Mouse (Mus musculus) ZHBTc4 (cell line): ENCODE results near the gene Obp2b.
"Not testable (repeated sequence)": the region's sequence is repeated elsewhere in the genome, so short reads cannot be mapped to it uniquely, and the experiment has no call there.

Experiments used
- DNase-seq: peaks from one replicate; pipeline ENCODE4 v3.0.0-alpha.2; 2011; ENCODE audit warnings: low read depth, low spot score

Obp2b gene

DNA sequence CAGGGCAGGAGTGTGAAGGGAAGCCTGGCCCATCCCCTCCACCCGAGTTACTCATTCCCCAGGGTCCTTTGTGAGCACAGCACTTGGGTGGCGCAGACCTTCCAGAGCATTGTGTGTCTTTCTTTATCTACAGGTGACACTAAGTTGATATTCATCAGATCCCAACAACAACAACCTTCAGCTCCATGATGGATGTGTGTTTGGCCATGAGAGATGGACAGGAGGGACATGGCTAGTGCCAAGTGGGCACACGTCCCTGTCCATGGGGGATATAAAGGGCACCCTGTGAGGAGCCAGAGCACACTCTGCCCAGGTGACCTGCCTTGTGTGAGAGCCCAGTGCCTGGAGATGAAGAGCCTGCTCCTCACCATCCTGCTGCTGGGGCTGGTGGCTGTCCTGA is at the start of gene Obp2b:
TSS of gene Obp2b (plus strand) at position 301 of the 400 bp plus-strand sequence.
- not testable (repeated sequence) for DNase-seq

DNA sequence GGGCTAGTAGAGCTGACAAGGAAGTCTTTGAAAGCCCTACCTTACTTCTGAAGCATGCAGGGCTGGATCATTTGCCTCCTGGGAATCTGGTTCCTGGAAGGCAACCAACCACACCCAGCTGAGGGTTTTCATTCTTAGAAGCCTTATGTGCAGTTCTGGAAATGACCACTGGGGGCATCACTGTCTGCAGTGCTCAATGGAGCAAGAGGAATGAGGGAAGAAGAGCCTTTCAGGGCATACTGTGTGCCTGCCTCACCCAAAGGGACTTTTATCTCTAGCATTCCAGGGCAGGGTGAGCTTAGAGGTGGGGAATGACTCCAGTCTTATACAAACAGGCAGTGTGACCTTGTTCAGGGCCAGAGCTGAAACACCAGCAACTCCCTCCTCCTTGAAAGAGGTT is 42.2 kb upstream of the Obp2b start:
- DNase-seq = peak; percentile 96

DNA sequence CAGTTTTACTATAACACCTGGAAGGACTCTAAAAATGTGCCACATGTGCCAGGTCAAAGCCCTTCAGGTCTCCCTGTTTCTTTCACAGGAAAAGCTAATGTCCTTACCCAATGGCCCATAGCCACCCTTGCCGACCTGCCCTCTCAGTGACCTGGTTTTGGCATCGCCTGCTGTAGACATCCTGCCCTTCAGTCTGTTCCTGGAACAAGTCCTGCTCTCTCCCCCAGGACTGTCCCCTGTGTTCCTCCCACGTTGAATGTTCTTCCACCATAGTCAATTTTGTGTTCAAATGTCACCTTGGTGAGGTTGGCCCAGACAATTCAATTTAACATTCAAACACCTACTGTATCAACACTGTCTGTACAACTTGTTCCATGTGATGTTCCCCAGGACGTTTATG is 39.9 kb upstream of the Obp2b start:
- DNase-seq = no peak

DNA sequence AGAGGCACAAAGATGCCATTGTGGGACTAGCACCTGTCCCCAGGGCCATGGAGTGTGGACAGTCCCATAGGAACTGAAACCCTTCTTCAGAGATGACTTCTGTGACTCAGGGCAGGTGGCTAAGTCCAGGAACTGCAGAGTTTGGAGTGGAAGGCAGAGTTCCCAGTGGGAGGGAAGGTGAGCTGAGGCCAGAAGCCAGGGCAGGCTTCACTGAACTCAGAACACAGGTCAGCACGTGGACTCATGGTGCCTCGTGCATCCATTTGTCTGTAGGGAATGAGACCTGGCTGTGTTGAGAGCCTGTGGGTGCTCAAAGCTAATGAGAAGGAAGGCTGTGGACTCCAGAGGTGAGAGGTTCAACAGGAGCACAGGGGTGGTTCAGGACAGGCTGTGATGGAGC is 38.1 kb upstream of the Obp2b start:
- no peak for DNase-seq

DNA sequence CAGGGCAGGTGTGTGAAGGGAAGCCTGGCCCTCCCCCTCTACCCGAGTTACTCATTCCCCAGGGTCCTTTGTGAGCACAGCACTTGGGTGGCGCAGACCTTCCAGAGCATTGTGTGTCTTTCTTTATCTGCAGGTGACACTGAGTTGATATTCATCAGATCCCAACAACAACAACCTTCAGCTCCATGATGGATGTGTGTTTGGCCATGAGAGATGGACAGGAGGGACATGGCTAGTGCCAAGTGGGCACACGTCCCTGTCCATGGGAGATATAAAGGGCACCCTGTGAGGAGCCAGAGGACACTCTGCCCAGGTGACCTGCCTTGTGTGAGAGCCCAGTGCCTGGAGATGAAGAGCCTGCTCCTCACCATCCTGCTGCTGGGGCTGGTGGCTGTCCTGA is 37.1 kb upstream of the Obp2b start, which contains the start of gene Obp2a:
TSS of gene Obp2a (plus strand) at position 301 of the 400 bp plus-strand sequence.
- not testable (repeated sequence) for DNase-seq

DNA sequence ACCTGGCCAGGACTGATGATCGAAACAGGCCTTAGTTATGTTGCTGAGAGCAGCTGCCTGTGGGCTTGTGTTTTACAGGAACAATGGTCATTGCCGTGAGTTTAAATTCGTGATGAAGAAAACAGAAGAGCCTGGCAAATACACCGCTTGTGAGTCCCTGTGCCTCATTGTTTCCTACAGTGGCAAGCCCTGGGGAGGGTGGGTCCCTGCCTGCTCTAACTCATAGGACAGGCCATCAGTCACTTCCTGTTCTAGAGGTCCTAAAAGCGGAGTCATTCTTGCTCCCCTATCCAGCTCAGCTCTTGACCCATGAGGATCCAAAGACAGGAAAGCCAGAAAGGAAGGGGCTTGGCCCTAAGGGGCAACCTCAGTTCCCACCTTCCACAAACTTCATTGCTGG is 35.8 kb upstream of the Obp2b start:
- DNase-seq = no peak

DNA sequence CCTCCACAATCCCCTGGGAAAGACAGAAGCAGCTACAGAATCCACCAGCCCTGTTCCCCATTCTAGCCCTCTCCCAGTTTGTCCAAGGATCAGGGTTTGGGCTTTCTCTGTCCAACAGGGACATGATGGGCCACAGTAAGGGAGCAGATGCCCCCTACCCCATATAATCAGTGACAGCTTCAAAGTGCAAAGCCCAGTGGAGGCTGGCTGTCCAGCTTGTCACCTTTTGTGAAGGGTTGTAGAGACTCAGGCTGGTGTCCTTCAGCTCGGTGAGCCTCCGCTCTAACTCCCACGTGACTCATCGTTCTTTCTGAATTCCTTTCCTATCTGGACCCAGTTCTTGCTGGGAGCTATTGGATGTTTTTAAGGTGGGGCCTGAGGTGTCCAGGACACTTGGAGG is 33.1 kb upstream of the Obp2b start:
- DNase-seq = no peak

DNA sequence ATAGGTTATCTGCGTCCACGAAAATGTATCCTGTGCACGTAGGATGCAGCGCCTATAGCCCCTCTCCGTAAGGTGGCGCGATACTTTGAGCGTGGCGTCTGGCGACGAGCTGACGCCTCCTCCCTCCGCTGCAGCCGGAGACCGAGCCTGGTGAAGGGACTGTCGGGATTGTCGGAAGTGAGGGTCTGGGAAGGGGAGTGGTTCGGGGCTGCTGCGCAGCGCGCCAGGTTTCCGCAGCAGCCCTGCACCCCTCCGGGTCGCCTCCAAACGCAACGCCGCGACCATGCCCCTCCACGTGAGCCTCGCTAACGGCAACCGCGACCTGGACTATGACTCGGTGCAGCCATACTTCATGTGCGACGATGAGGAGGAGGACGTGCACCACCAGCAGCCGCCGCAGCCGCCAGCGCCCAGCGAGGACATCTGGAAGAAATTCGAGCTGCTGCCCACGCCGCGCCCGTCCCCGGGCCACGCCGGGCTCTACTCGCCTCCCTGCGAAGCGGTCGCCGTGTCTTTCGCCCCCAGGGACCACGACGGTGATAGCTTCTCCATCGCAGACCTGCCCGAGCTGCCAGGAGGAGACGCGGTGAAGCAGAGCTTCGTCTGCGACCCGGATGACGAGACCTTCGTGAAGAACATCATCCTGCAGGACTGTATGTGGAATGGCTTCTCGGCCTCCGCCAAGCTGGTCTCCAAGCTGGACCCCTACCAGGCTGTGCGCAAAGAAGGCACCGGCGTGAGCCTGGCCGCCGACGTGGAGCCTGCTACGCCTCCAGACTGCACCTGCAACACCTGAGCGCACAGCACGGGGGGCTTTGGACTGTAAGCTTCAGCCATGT is 29.9 kb upstream of the Obp2b start, which contains the start of gene Bmyc:
TSS of gene Bmyc (plus strand) at position 97 of the 839 bp plus-strand sequence.
- DNase-seq = peak; percentile 93

DNA sequence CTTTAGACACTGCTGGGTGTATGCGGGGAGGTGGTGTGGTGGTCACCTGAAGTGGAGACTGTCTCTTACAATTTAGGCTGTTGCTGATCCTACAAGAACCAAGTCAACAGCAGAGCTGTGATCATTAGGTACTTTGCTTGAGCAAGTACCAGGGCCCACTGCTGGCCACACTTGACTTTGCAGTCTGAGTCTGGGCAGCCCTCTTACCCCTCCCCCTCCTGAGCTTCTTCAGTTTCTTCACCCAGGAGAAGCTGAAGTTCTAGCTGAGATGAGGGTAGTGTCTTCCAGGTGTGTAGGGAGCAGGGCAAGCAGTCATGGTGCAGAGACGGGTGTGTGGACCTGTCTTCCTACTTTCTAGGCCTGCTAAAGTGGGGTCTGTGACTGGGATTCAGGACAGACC is 28.7 kb upstream of the Obp2b start:
- DNase-seq = peak; percentile 53

DNA sequence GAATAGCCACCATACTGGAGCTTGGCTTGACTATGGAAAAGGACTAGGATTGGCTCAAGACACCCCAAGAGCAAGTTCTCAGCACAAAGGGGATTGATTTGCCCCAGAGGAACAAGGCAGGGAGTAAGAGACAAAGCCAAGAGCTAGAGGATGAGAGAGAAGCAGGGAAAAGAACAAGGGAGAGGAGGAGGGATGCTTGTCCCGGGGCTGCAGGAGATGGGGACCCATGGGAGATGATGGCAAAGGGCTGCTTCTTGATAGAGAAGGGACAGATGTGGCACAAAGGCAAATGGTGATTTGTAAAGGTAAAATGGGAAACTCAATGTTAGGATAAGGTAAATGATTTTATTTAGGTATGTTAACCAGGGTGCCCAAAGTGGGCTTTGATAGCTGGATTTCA is 27.8 kb upstream of the Obp2b start:
- not testable (repeated sequence) for DNase-seq

DNA sequence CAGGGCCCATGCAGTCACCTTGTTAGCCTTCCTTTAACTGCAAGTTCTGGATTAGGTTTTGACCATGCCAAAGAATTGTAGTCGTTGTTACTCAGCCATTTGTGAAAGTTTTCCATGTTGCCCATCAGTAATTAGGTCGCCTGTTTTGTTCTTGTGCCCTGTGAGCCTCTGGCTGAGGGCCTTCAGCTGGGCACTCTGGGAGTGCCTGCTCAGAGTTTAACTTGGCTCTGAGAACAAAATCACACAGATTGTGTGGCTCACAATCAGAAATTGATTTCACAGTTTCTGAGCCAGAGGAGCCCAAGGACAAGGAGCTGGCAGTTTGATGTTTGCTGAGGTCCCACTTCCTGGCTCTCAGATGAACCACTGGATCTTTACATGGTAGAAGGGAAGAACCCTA is 27.0 kb upstream of the Obp2b start:
- DNase-seq = not testable (repeated sequence)

DNA sequence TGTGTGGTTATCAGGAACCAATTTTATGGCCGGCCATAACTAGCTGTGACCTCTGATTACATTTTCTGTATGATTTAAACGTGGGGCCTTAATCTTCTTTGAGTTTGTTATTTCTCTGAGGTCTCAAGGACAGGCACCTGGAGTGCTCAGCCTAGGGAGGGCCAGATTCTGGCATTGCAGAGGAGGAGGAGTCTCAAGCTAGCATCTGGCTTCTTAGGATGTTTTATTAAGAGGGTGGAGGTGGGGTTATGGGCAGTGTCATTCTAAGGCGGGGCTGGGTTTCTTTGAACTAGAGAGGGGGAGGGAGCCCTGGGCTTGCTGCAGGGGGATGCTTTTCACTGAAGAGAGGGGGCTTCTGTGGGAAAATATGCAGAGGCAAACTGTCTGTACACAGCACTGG is 25.2 kb upstream of the Obp2b start:
- DNase-seq = peak; percentile 20

DNA sequence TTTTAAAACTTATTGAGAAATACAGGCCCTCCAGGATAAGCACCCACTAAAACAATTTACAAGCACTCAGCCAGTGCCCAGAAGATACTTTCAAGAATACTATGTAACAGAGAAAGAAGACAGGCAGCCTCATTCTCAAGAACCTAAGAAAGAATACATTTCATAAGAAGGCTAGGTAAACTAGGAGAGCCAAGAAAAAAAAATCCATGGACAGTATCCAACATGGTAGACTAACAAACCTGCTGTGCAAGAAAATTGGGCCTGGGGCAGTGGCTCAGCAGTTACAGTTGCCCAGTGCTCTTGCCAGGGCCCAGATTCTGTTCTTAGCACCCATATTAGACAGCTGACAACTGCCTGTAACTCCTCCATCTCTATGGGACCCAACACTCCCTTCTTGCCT is 19.6 kb upstream of the Obp2b start:
- no peak for DNase-seq

DNA sequence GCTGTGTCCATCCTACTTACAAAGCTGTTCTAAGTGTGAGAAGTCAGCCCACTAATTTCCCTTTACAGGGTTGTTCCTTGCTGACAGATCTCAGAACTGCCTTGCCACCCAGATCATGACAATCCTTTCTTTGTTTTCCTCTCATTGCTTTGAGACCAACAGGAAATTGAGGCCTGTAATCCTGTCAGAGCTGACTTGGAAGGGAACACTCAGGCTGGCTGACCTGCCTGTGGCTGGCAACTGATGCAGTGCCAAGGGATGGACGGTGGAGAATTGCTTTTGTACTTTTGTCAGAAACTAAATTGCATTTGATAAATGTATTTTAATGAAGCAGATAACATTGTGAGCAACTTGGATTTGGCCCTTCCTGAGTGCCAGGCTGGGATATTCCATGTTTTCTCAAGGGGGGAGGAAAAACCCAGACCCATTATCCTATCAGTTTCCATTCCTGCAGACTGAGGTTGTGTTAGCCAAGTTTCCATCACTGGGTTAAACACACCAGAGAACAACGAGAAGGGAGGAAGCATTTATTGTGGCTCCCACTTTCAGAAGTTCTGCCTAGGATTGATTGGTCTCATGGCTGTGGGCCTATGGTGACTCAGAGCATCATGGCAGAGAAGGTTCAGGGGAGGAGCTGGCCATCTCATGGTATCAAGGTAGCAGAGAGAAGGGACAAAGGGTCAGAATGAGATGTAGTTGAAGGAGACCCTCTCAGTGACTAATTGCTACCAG is 3.4 kb upstream of the Obp2b start:
- DNase-seq = no peak

DNA sequence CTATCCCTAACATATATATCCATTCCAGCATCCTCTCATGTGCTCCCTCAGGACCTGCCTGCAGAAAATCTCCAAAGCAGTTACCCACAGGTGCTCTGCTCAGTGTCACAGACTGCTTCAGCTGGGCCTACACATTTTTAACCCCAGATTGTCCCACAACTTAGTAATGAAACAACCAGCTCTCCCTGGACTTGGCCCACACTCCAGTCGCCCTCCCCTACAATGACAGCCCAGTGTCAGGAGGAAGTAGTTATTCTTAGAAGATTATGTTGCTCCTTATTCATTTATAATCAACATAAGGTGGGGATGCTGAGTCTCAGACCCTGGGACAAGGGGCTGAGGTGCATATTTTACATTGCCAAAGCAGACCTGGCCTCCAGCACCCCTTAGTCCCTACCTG is 4.9 kb downstream of the Obp2b start:
- DNase-seq = no peak

DNA sequence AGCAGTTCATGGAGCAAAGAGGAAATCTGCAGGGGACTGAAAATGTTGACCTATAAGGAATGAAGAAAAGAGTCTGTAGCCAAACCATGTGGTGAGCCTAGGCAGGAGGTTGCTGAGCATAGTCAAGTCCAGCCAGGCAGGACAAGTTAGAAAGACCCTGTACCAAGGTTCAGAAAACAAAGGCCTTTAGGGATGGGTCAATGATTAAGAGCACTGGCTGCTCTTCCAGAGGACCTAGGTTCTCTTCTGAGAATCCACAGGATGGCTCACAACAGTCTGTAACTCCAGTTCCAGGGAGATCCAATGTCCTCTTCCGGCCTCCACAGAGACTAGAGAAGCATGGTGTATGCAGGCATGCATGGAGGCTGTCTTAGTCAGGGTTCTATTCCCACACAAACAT is 17.4 kb downstream of the Obp2b start:
- DNase-seq = no peak

DNA sequence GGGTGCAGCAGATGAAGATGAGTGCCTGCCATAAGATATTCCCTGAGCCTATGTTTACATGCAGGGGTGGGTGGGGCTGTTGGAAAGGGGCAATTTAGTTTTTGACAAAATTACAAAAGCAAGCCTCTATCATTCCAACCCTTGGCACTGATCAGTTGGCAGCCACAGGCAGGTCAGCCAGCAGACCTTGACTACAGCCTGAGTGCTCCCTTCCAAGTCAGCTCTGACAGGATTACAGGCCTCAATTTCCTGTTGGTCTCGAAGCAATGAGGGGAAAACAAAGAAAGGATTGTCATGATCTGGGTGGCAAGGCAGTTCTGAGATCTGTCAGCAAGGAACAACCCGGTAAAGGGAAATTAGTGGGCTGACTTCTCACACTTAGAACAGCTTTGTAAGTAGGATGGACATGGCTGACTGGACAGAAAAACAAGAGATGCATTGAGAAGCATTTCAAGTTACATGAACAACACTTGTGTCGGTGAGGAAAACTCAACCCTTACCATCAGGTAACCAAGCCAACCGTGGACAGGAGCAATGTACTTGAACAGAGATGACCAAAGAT is 21.3 kb downstream of the Obp2b start:
- no peak for DNase-seq

DNA sequence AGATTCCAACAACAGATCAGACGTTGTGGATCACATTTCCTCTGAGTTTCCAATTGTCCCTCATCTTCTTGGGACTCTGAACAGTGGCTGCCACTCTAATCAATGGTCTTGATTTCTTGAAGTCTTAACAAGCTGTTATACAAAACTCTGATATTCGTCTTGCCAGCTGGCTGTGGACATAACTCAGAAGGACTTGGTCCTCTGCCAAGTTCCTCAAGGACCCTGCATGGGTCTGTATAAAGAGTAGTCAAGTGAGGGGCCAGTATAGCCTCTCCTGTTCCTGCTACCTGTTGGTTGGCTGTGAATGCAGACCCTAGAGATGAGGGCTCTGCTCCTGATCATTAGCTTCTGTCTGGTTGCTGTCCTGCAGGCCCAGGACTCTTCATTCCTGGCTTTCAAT is 28.5 kb downstream of the Obp2b start, which contains the start of gene Lcn3:
TSS of gene Lcn3 (plus strand) at position 301 of the 400 bp plus-strand sequence.
- no peak for DNase-seq

DNA sequence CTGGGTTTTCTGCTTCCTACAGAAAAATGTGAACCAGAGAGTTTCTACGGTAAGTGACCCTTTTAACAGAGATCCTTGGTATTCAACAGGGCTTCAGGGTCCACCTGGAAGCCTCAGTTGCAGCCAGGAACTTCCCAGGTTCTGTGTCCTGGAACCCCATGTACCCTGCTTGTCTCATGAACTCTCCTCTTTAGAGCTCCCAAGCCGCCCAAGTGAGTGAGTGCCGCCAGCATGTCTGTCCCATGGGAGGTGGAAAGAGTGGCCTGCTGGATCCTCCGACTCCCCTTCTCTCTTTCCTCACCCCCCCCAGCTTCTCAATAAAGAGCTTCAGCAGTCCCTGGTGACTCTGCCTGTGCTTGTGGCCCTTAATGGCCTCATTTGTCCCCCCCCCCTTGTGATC is 31.0 kb downstream of the Obp2b start:
- DNase-seq = no peak

DNA sequence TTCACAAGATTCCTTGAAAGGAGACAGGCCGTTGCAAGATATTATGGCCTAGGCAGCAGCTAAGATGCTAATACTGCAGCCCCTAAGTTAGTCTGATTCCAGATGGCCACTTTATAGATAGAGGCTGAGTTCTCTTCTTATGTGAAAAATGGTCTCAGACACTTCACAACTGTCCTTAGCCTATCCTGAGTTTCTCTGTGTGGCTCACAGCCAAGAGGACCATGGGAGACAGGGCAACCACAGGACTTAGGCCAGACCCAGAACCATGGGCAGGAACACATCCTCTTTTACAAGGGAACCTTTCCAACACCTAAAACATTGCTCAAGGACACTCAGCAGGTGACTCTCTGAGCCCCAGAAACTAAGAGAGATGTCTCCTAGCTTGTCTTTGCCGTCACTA is 36.7 kb downstream of the Obp2b start:
- no peak for DNase-seq

DNA sequence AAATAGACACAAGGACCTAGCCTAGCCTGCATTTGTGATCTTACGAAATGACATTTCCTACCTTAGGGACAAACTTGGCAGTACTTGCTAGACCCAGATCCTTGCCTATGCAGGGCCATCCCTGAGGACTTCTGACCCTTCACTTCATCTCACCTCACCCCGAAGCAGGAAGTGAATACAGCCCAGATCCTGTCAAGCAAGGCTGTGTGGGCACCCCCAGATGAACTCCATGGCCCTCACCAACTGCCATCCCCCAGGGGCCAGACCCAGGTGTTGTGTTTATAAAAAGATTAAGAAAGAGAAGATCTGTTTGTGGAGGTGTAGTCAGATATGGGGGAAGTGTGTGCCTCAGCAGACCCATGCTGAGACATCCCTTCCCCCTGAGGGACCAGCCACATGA is 37.8 kb downstream of the Obp2b start:
- DNase-seq = no peak

DNA sequence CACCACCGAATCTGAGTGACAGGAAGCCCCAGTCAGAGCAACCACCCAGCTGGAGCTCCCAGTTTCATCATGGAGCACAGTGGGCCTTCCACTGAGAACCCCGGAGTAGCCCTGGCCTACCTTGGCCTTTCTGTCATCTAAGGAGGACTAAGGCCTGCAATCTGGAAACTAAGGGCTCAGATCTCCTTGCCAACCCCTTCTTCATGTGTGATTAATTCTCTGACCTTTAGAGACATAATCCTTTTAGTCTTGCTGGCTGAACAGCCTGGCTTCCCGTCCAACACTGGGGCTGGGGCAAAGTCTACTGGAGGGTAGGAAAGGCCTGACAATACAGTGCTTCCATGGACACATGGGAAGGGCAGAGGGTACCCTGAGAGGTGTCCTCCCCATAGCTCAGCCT is 39.2 kb downstream of the Obp2b start:
- no peak for DNase-seq
